ENCODE assay signal across 28 mouse cellular contexts in the genomic region with DNA sequence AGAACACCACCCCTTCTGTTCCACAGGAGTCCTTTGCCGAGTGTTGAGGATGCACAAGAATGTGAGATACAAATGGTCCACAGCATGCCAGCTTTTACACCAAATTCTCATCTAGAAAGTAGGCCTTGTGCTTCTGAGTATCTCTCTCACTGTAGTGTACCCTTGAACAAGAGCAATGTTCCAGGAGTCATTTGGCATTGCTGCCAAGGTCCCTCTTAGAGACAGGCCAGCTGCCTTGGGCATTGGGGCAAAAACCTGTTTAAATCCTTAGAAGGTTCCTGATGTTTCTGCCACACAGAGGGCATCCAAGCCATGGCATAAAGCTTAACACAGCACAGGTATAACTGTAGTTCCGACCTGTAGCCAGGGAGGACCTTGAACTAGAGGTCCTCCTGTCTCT.
"Had no signal": no experiment of that assay in that cellular context is flagged by ENCODE, and none has a peak within 500 bp of the region (broad histone marks: within the 10 kb centered on the region; RNA-seq: fewer than 3 reads in every experiment).

No protein-coding gene starts in this region.

- DNase-seq: cerebellum, adult 2 months; cerebellum, adult 8-10 months; cerebellum, adult 9-10 months; cerebellum, adult 9-11 months; cerebellum, postnatal 10 days; cerebellum, postnatal 14 days; cerebellum, postnatal 25 days; cerebellum, postnatal 36 days; embryo, embryonic 11 days; forebrain, postnatal 0 days; gastrocnemius, adult 2 months; gastrocnemius, postnatal 10 days; gastrocnemius, postnatal 14 days; gastrocnemius, postnatal 25 days; gastrocnemius, postnatal 36 days; heart, adult 11 months; heart, adult 18-20 months had no signal

- H3K4me1 ChIP-seq: embryonic facial prominence, embryonic 12.5 days; forebrain, embryonic 12.5 days; forebrain, embryonic 13.5 days; forebrain, embryonic 15.5 days had no signal

- H3K4me3 ChIP-seq: embryonic facial prominence, embryonic 10.5 days; embryonic facial prominence, embryonic 12.5 days; embryonic facial prominence, embryonic 13.5 days; embryonic facial prominence, embryonic 15.5 days; erythroblast, embryonic 14.5 days; forebrain, embryonic 10.5 days; forebrain, embryonic 12.5 days; forebrain, embryonic 13.5 days; forebrain, embryonic 15.5 days; gastrocnemius, adult 2 months had no signal

- H3K4me2 ChIP-seq: embryonic facial prominence, embryonic 12.5 days; embryonic facial prominence, embryonic 13.5 days; embryonic facial prominence, embryonic 15.5 days; forebrain, embryonic 12.5 days; forebrain, embryonic 13.5 days; forebrain, embryonic 15.5 days had no signal

- H3K9me3 ChIP-seq: embryonic facial prominence, embryonic 13.5 days; embryonic facial prominence, embryonic 15.5 days; forebrain, embryonic 12.5 days; forebrain, embryonic 13.5 days; forebrain, embryonic 15.5 days had no signal

- H3K27me3 ChIP-seq: embryonic facial prominence, embryonic 12.5 days; embryonic facial prominence, embryonic 13.5 days; embryonic facial prominence, embryonic 15.5 days; forebrain, embryonic 12.5 days; forebrain, embryonic 13.5 days; forebrain, embryonic 15.5 days had no signal

- H3K9ac ChIP-seq: embryonic facial prominence, embryonic 12.5 days; embryonic facial prominence, embryonic 13.5 days; embryonic facial prominence, embryonic 15.5 days; forebrain, embryonic 12.5 days; forebrain, embryonic 13.5 days; forebrain, embryonic 15.5 days; forebrain, postnatal 0 days had no signal

- H3K27ac ChIP-seq: embryonic facial prominence, embryonic 10.5 days; embryonic facial prominence, embryonic 12.5 days; embryonic facial prominence, embryonic 13.5 days; embryonic facial prominence, embryonic 15.5 days; forebrain, embryonic 10.5 days; forebrain, embryonic 12.5 days; forebrain, embryonic 13.5 days; forebrain, embryonic 15.5 days; gastrocnemius, adult 2 months had no signal

- ATAC-seq: forebrain, embryonic 13.5 days; forebrain, embryonic 14.5 days; forebrain, embryonic 15.5 days; forebrain, embryonic 16.5 days; forebrain, postnatal 0 days had no signal
